Mouse (Mus musculus): Measurements from ENCODE around the gene Wdr24. TPM values are rescaled to one million over a fixed set of nuclear protein-coding genes. Genes with fewer than 3 reads are reported as not detected.
"Not testable (repeated sequence)": the region's sequence is repeated elsewhere in the genome, so short reads cannot be mapped to it uniquely, and the experiment has no call there.

The Wdr24 gene
- polyA plus RNA-seq, 1 experiment from 2014 or later: 25.4 TPM

DNA sequence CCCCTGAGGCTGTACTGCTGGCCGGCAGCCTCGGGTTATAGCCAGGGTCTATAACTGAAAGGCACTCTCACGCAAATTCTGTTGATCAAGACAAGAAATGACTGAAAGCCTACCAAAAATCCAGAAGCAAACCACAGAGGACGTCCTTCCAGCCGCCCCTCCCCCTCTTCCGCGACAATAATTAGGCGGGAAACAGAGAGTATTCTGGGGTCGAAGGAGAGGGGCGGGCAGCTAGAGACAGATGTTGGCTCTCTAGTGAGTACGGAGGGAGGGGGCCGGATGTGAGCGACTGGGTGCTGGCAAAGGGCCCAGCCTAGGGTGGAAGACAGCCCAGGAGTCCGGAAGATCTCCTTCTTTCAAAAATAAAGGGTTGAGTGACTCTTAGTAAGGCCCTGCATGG is 30.8 kb upstream of the Wdr24 start, which contains the start of gene Fam173a:
Gene Fam173a (minus strand): TSS at position 287 of the 400 bp plus-strand sequence.
- Histone ChIP-seq H3K9ac (peak within 1 kb of the TSS; percentile 72), H3K9me3 (no peaks in the 10 kb centered on the region), H3K4me1 (replicated peaks) (peaks cover 47% of the 10 kb centered on the region), H3K27ac (peak within 1 kb of the TSS; percentile 95), H3K4me3 (replicated peaks) (peak within 1 kb of the TSS; percentile 69), H3K36me3 (peaks cover 11% of the 10 kb centered on the region; the same call in 1 of the 2 replicates), H3K27me3 (replicated peaks) (no peaks in the 10 kb centered on the region), H3K4me2 (replicated peaks) (peak within 1 kb of the TSS; percentile 86)
- ATAC-seq: peak; percentile 71
- under 1% methylated on average over 14 of the region's 14 CpGs for WGBS

DNA sequence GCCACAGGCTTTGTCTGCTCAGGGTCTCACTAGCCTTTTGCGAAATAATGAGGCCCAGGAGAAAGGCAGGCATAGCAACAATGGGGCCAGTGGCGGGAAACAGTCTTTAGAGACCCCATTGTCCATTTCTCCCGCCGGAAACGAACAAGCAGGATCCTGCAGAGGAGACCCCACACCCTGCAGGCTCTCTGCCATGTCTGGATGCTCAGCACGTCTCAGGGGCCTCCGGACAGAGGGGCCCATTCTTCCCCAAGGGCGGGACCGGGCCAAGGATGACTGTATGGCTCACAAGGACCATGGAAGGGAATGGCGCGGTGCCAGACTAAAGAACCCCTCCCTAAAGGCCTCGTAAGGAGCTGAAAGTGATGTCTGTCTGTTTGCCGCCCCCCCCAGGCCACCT is 29.2 kb upstream of the Wdr24 start:
- Histone ChIP-seq H3K4me1 (replicated peaks) (peaks cover 47% of the 10 kb centered on the region), H3K27ac (peak overlapping the region; percentile 95; the same call in 1 of the 2 replicates), H3K9me3 (no peaks in the 10 kb centered on the region), H3K36me3 (peaks cover 4% of the 10 kb centered on the region; the same call in 1 of the 2 replicates), H3K27me3 (replicated peaks) (no peaks in the 10 kb centered on the region), H3K9ac (0 out of 2 replicates have a peak overlapping the region, but pooled peaks have one; percentile 13), H3K4me2 (replicated peaks) (no peak overlapping the region), H3K4me3 (replicated peaks) (no peak overlapping the region)
- 78% methylated on average over 13 of the region's 13 CpGs for WGBS
- no peak for ATAC-seq

- H3K4me2 ChIP-seq (replicated peaks): peak overlapping the region; percentile 96
- H3K4me3 ChIP-seq (replicated peaks): no peak overlapping the region
- H3K9ac ChIP-seq: 0 out of 2 replicates have a peak overlapping the region, but pooled peaks have one; percentile 78
Measured at GRCm38 (mm10) chr17:25794998-25795397, 28.4 kb upstream of the Wdr24 start.

GRCm38 (mm10) chr17:25795609-25796092 is 27.8 kb upstream of the Wdr24 start, which contains the start of gene AC134908.4:
AC134908.4 (minus strand) TSS chr17:25795659.
- ATAC-seq: no peak
- peak within 1 kb of the TSS; percentile 96 for H3K4me2 ChIP-seq (replicated peaks)
- H3K27ac ChIP-seq: peak within 1 kb of the TSS; percentile 27; the same call in 1 of the 2 replicates
- peaks cover 45% of the 10 kb centered on the region for H3K4me1 ChIP-seq (replicated peaks)
- H3K36me3 ChIP-seq: no peaks in the 10 kb centered on the region; the same call in 1 of the 2 replicates
- H3K9ac ChIP-seq: peak within 1 kb of the TSS; percentile 78
- H3K4me3 ChIP-seq (replicated peaks): peak within 1 kb of the TSS; percentile 91
- no peaks in the 10 kb centered on the region for H3K27me3 ChIP-seq (replicated peaks)
- no peaks in the 10 kb centered on the region for H3K9me3 ChIP-seq
- 38% methylated on average over 6 of the region's 6 CpGs for WGBS

More at GRCm38 (mm10) chr17:25794998-25795397, 28.4 kb upstream of the Wdr24 start:
- Histone ChIP-seq H3K9me3 (no peaks in the 10 kb centered on the region), H3K4me1 (replicated peaks) (peaks cover 47% of the 10 kb centered on the region), H3K36me3 (no peaks in the 10 kb centered on the region; the same call in 1 of the 2 replicates), H3K27ac (no peak overlapping the region), H3K27me3 (replicated peaks) (no peaks in the 10 kb centered on the region)
- 83% methylated on average over 17 of the region's 17 CpGs for WGBS
- ATAC-seq: no peak

GRCm38 (mm10) chr17:25796211-25796771 is 27.1 kb upstream of the Wdr24 start:
- Histone ChIP-seq H3K4me2 (replicated peaks) (peak overlapping the region; percentile 96), H3K36me3 (no peaks in the 10 kb centered on the region; the same call in 1 of the 2 replicates), H3K4me1 (replicated peaks) (peaks cover 40% of the 10 kb centered on the region), H3K4me3 (replicated peaks) (peak overlapping the region; percentile 91), H3K9ac (peak overlapping the region; percentile 78), H3K27ac (peak overlapping the region; percentile 27; the same call in 1 of the 2 replicates), H3K27me3 (replicated peaks) (0 out of 2 replicates have a peak, but pooled peaks cover 2% of the 10 kb centered on the region), H3K9me3 (no peaks in the 10 kb centered on the region)
- ATAC-seq: peak; percentile 6; the same call in 1 of the 2 replicates
- WGBS: 3% methylated on average over 37 of the region's 37 CpGs

DNA sequence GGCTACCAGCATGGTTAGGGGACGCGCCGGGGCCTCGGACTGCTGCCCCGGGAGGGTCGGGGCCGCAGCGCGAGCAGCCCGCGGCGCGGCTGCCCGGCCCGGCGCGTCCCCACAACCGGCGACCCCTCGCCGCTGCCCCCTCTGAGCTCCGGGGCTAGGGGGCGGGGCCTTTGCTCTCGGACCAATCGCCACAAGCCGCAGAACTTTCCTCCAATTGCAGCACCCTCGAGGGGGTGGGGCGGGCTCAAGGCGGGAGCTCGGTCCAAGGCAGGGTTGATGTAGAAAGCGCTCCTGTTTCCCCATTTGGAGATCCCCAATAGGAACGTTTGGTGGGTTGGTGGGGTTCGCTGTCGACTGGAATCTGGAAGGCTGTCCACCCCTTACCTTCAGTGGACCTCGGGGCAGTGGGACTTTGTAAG is 26.5 kb upstream of the Wdr24 start, which contains the start of gene Metrn:
Gene Metrn (minus strand): TSS at position 186 of the 419 bp plus-strand sequence.
- H3K4me3 ChIP-seq (replicated peaks): peak within 1 kb of the TSS; percentile 91
- peak within 1 kb of the TSS; percentile 56 for H3K27ac ChIP-seq
- H3K4me2 ChIP-seq (replicated peaks): peak within 1 kb of the TSS; percentile 96
- peaks cover 37% of the 10 kb centered on the region for H3K4me1 ChIP-seq (replicated peaks)
- peak; percentile 88 for ATAC-seq
- H3K9me3 ChIP-seq: no peaks in the 10 kb centered on the region
- H3K27me3 ChIP-seq (replicated peaks): 0 out of 2 replicates have a peak, but pooled peaks cover 5% of the 10 kb centered on the region
- no peaks in the 10 kb centered on the region; the same call in 1 of the 2 replicates for H3K36me3 ChIP-seq
- H3K9ac ChIP-seq: peak within 1 kb of the TSS; percentile 78
- under 1% methylated on average over 35 of the region's 35 CpGs for WGBS

- Histone ChIP-seq H3K4me3 (replicated peaks) (no peak overlapping the region), H3K4me2 (replicated peaks) (no peak overlapping the region), H3K27me3 (replicated peaks) (peaks cover 5% of the 10 kb centered on the region; the same call in 1 of the 2 replicates), H3K27ac (no peak overlapping the region), H3K4me1 (replicated peaks) (peaks cover 10% of the 10 kb centered on the region), H3K9me3 (no peaks in the 10 kb centered on the region), H3K9ac (no peak overlapping the region), H3K36me3 (no peaks in the 10 kb centered on the region)
- 6% methylated on average over 6 of the region's 6 CpGs for WGBS
- no peak for ATAC-seq
Measured at GRCm38 (mm10) chr17:25801029-25801428, 22.4 kb upstream of the Wdr24 start.

DNA sequence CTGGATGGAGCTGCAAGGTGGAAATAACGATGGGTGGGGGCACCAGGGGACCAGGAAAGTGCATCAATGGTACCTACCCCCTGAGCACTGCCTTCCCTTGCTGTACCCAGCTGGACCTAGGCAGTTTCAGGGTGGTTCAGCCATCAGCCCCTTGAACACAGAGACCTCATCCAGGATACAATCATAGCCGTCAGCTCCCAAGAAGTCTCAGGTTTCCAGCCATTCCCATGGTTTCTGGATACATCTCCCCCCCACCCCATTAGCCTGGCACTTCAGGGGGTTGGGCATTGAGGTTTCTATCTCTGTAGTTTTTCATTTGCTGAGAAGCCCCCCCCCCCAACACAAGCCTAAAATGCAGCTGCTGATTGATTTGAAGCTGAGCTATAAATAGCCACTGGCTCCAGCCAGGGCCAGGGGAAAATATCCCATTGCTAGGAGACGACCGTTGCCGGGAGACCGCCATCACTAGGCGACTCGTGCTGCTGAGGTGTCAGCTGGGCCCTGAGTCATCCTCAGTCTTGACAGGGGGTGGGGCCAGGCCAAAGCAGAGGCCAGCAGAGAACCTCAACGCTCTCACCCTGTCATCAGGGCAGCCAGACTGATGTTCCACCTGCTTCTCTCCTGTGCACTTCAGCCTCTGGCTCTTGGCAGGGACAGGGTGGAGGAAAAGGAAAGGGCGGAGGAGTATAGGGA is 20.5 kb upstream of the Wdr24 start:
- peaks cover 7% of the 10 kb centered on the region; the same call in 1 of the 2 replicates for H3K27me3 ChIP-seq (replicated peaks)
- H3K9me3 ChIP-seq: no peaks in the 10 kb centered on the region
- 12% methylated on average over 10 of the region's 10 CpGs for WGBS
- H3K4me3 ChIP-seq (replicated peaks): no peak overlapping the region
- H3K4me2 ChIP-seq (replicated peaks): no peak overlapping the region
- no peak overlapping the region for H3K27ac ChIP-seq
- no peaks in the 10 kb centered on the region for H3K36me3 ChIP-seq
- H3K4me1 ChIP-seq (replicated peaks): no peaks in the 10 kb centered on the region
- ATAC-seq: peak; percentile 73
- no peak overlapping the region for H3K9ac ChIP-seq

DNA sequence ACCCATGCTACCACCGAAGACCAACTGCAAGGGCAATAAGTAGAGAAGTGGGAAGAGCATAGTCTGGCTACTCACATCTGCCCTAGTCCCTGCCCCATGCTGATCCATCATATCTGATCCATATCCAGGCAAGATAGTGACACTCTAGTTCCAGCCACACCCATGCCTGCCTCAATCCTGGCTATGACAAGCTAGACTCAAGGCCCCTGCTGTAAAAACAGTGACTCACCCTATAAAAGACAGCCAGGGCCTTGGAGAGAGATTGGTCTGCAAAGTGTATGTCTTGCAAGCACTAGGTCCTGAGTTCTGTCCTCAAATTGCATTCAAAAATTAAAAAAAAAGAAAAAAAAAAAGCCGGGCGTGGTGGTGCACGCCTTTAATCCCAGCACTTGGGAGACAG is 16.9 kb upstream of the Wdr24 start:
- peaks cover 26% of the 10 kb centered on the region for H3K27me3 ChIP-seq (replicated peaks)
- H3K9me3 ChIP-seq: no peaks in the 10 kb centered on the region; the same call in 1 of the 2 replicates
- no peak overlapping the region for H3K9ac ChIP-seq
- H3K4me2 ChIP-seq (replicated peaks): no peak overlapping the region
- H3K4me1 ChIP-seq (replicated peaks): peaks cover 10% of the 10 kb centered on the region
- 71% methylated on average over 4 of the region's 4 CpGs for WGBS
- H3K27ac ChIP-seq: no peak overlapping the region
- H3K36me3 ChIP-seq: no peaks in the 10 kb centered on the region
- peak; percentile 42; the same call in 1 of the 2 replicates for ATAC-seq
- H3K4me3 ChIP-seq (replicated peaks): no peak overlapping the region

GRCm38 (mm10) chr17:25807452-25807851 is 16.0 kb upstream of the Wdr24 start:
- 49% methylated on average over 2 of the region's 2 CpGs for WGBS
- not testable (repeated sequence) for H3K4me3 ChIP-seq (replicated peaks); H3K4me1 ChIP-seq (replicated peaks); H3K9me3 ChIP-seq; H3K9ac ChIP-seq; H3K27ac ChIP-seq; ATAC-seq; H3K4me2 ChIP-seq (replicated peaks); H3K36me3 ChIP-seq
- peaks cover 31% of the 10 kb centered on the region for H3K27me3 ChIP-seq (replicated peaks)

DNA sequence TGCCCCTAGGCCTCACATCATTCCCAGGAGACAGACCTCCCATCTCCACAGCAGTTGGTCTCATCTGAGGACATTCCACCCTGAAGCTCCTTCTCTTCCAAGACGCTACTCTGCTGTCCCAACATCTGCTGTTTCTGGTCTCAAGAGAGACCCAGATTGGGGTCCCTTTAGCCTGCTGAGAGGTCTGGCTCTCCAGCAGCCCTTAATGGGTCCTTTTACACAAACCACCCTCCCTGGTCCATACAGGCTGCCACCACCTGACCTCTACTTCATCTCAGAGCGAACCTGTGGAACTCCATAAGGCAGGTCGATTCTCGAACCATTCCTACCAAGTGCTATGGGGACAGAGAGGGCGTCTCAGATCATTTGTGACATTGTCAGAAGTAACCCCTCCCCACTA is 15.4 kb upstream of the Wdr24 start:
- no peaks in the 10 kb centered on the region for H3K36me3 ChIP-seq
- ATAC-seq: no peak
- H3K4me2 ChIP-seq (replicated peaks): peak overlapping the region; percentile 99
- H3K4me3 ChIP-seq (replicated peaks): no peak overlapping the region
- peaks cover 12% of the 10 kb centered on the region for H3K4me1 ChIP-seq (replicated peaks)
- H3K27ac ChIP-seq: no peak overlapping the region
- H3K9me3 ChIP-seq: no peaks in the 10 kb centered on the region; the same call in 1 of the 2 replicates
- H3K9ac ChIP-seq: no peak overlapping the region
- H3K27me3 ChIP-seq (replicated peaks): peaks cover 36% of the 10 kb centered on the region
- 45% methylated on average over 5 of the region's 5 CpGs for WGBS

Measured in intestine, embryonic 15.5 days (tissue).